In genomic region chr19:44476541-44476940, GRCm38 (mm10) we compare ENCODE assay signal across 11 mouse cellular contexts. TPM values are rescaled to one million over a fixed set of nuclear protein-coding genes. Genes with fewer than 3 reads are reported as not detected.
A peak's percentile ranks its signal among the peaks of the same experiment; 100 is the strongest.
DNase-seq lines count a peak whose midpoint lies in the region; TF ChIP-seq lines count a peak whose summit lies in the region.
"Had no signal": no experiment of that assay in that cellular context is flagged by ENCODE, and none has a peak within 500 bp of the region (broad histone marks: within the 10 kb centered on the region; RNA-seq: fewer than 3 reads in every experiment).

No protein-coding gene starts in this region.

- DNase-seq in kidney, adult 2 months, result peak; percentile 25
- DNase-seq in kidney, adult 18-20 months, result no peak
- DNase-seq in 3T3-L1 (ENCODE audit: low read depth, low spot score) (peak; percentile 44), A20 (ENCODE audit: low read depth, low spot score) (peak; percentile 52)
- peak; percentile 13 for DNase-seq in c-Kit-positive CD71-positive TER-119-negative erythroid progenitor cells, embryonic 14.5 days (ENCODE audit: low read depth)
- no peak for DNase-seq in frontal cortex, postnatal 14 days (ENCODE audit: low spot score in 2 of 2)
- DNase-seq in testis, postnatal 14 days (ENCODE audit: low spot score), result no peak
- DNase-seq: heart, postnatal 14 days; left cerebral cortex, postnatal 4 days; right cerebral cortex, postnatal 4 days had no signal

- H3K4me3 ChIP-seq in kidney, adult 2 months (ENCODE audit: insufficient read depth, low read depth, low read length), result no peak overlapping the region
- H3K4me3 ChIP-seq: embryonic facial prominence, embryonic 13.5 days had no signal

- no peak overlapping the region for H3K27ac ChIP-seq in kidney, adult 2 months (ENCODE audit: insufficient read depth, low read depth, low read length)
- H3K27ac ChIP-seq: embryonic facial prominence, embryonic 13.5 days had no signal

- TF ChIP-seq POLR2A in kidney, adult 2 months (IDR thresholded peaks at IDR 0.05; ENCODE audit: low read depth, low read length), result no peak

- H3K4me1 ChIP-seq in kidney, adult 2 months (ENCODE audit: control insufficient read depth, insufficient read depth, low read length), result no peaks in the 10 kb centered on the region

- H3K36me3 ChIP-seq in kidney, adult 2 months (ENCODE audit: control insufficient read depth, insufficient read depth, low read length), result no peaks in the 10 kb centered on the region
- H3K36me3 ChIP-seq: embryonic facial prominence, embryonic 13.5 days had no signal

- no peak for TF ChIP-seq CTCF in kidney, adult 2 months (conservative IDR thresholded peaks at IDR 0.05; ENCODE audit: insufficient read depth, insufficient read length, low read depth, low read length)

- H3K27me3 ChIP-seq in kidney, adult 2 months (replicated peaks; ENCODE audit: control insufficient read depth, insufficient read depth, low read length), result no peaks in the 10 kb centered on the region
- H3K27me3 ChIP-seq: embryonic facial prominence, embryonic 13.5 days had no signal

- 54% methylated on average over 3 of the region's 3 CpGs for WGBS in kidney, adult 2 months

RNA-seq across cellular contexts. Expression of gene Wnt8b, which starts 16.7 kb away (rescaled TPM):
- polyA plus RNA-seq in kidney, adult 2 months (2012; rRNA removed), result 0.11 and 0.14 TPM in 2 replicates

Comparison
In these comparisons a context has a peak if more than half of its experiments do, and no peak if none do; other contexts are left out.
1. DNase-seq: peak in kidney, adult 2 months (single experiment), 3T3-L1 (single experiment), A20 (single experiment) and c-Kit-positive CD71-positive TER-119-negative erythroid progenitor cells, embryonic 14.5 days (single experiment); none in kidney, adult 18-20 months (single experiment), frontal cortex, postnatal 14 days (0 of 2) and testis, postnatal 14 days (single experiment).